Mouse (Mus musculus) MEL-GATA-1-ER (cell line): ENCODE results near the gene Mef2a.

Experiments
- DNase-seq: peaks from one replicate; pipeline ENCODE4 v3.0.0-alpha.2; 2012; ENCODE audit warnings: low read depth; ENCODE audit errors: extremely low read depth

Gene Mef2a

GRCm38 (mm10) chr7:67246067-67246466 lies 126.6 kb downstream of the Mef2a start:
- DNase-seq: no peak

- DNase-seq: no peak
Measured at GRCm38 (mm10) chr7:67245255-67245654, 127.4 kb downstream of the Mef2a start.

GRCm38 (mm10) chr7:67243894-67244282 lies 128.8 kb downstream of the Mef2a start:
- no peak for DNase-seq

- peak; percentile 12 for DNase-seq
Measured at GRCm38 (mm10) chr7:67243121-67243893, 129.4 kb downstream of the Mef2a start.

GRCm38 (mm10) chr7:67241969-67242368 lies 130.7 kb downstream of the Mef2a start:
- no peak for DNase-seq

- DNase-seq: no peak
Measured at GRCm38 (mm10) chr7:67237752-67238151, 134.9 kb downstream of the Mef2a start.

GRCm38 (mm10) chr7:67236351-67236750 lies 136.3 kb downstream of the Mef2a start:
- no peak for DNase-seq

- no peak for DNase-seq
Measured at GRCm38 (mm10) chr7:67234797-67235196, 137.9 kb downstream of the Mef2a start.

GRCm38 (mm10) chr7:67232504-67232903 lies 140.2 kb downstream of the Mef2a start:
- no peak for DNase-seq

GRCm38 (mm10) chr7:67230640-67231140 lies 142.0 kb downstream of the Mef2a start:
- DNase-seq: no peak

- DNase-seq: no peak
Measured at GRCm38 (mm10) chr7:67230221-67230620, 142.4 kb downstream of the Mef2a start.

GRCm38 (mm10) chr7:67229701-67230100 lies 143.0 kb downstream of the Mef2a start:
- no peak for DNase-seq

- no peak for DNase-seq
Measured at GRCm38 (mm10) chr7:67228891-67229602, 143.6 kb downstream of the Mef2a start.

GRCm38 (mm10) chr7:67228390-67228789 lies 144.3 kb downstream of the Mef2a start:
- DNase-seq: no peak

GRCm38 (mm10) chr7:67227538-67227937 lies 145.1 kb downstream of the Mef2a start:
- DNase-seq: no peak

- DNase-seq: no peak
Measured at GRCm38 (mm10) chr7:67225943-67226625, 146.6 kb downstream of the Mef2a start.

GRCm38 (mm10) chr7:67222220-67222862 lies 150.3 kb downstream of the Mef2a start, which contains the start of gene Lysmd4:
Lysmd4 (plus strand) TSS chr7:67222544.
- peak; percentile 78 for DNase-seq

GRCm38 (mm10) chr7:67217025-67217424 lies 155.6 kb downstream of the Mef2a start:
- DNase-seq: peak; percentile 43

GRCm38 (mm10) chr7:67216351-67216750 lies 156.3 kb downstream of the Mef2a start:
- DNase-seq: no peak

GRCm38 (mm10) chr7:67213589-67213988 lies 159.1 kb downstream of the Mef2a start:
- DNase-seq: no peak

GRCm38 (mm10) chr7:67211971-67212370 lies 160.7 kb downstream of the Mef2a start:
- DNase-seq: no peak
